Mouse (Mus musculus): Measurements from ENCODE around the gene Bicdl2. TPM values are rescaled to one million over a fixed set of nuclear protein-coding genes. Genes with fewer than 3 reads are reported as not detected.

Gene Bicdl2
- polyA plus RNA-seq (2012; rRNA removed), result 0.03 TPM in 1 of 2 replicates, not detected in the other

DNA sequence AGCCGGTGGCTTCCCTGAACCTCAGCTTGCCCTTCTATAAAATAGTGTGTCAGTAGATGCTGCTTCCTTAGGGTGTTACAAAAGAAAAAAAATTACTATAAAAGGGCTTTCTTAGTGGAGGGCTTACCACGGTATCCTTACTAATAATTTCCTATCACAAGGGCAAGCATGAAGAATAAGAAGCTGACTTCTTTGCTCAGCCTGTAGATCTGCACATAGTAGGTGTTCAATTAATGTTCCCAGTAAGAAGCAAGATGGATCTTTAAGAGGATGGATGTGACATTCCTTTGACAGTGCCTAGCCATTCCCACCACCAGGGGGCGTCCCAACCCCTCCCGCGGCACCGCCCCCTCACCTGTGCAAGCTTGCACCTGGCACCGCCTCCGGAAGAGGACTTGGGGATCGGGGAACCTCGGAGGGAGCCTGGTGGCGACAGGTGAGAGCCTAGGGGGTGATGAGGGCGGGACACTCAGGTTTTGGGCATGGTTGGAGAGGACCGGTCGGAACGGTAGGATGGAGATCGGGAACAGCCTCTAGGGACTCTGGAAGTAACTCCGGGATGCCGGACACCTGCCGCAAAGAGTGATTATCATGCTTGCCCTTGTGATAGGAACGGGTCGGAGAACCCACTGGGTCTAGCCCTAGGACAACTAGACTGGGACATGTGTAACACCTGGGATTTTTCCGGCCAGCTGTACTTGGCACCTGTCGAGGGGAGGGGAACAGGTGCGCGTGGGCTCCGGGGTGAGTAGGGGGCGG lies at the start of gene Bicdl2:
Gene Bicdl2, plus strand, starts transcription at position 390 of the 759 bp plus-strand sequence.

DNA sequence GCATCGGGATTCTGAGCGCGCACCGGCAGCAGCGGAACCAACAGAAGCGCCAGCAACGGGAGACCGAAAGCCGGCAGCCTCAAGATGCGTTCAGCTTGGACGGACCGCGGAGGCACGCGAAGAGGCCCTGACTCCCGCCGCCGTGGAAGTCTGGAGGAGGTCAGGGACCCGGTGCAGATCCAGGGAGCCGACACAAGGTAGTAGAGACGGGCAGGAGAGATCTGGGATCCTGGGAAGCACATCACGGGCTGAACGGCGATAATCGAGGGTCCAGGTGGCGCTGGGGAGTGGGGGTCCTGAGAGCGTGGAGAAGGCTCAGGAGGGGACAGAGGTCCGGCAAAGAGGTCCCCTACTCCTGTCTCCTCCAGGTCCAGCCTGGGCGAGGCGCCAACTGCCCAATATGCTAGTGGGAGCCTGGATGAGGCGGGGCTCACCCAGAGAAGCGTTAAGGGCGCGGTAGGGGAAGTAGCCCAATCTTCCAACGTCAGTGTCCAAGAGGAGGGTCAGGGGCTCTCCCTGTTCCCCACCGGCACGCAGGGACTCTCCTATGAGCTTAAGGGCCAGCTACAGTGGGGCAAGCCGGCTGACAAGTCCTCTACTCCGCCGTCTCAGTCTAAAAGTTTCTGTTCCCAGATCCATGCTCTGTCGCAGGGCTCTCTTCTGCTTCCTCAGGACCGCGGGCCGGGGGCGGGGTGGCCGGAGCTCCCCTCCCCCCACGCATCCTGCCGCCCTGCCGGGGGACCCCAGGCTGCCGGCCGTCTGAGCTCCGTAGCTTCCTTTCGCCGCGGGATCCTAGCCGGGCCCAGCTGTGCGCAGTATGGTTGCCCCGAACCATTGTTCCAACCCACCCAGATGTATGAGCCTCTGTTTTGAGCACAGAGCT lies 15.5 kb upstream of the Bicdl2 start, which contains the start of gene Mmp25:
Gene Mmp25, minus strand, starts transcription at position 665 of the 883 bp plus-strand sequence.

DNA sequence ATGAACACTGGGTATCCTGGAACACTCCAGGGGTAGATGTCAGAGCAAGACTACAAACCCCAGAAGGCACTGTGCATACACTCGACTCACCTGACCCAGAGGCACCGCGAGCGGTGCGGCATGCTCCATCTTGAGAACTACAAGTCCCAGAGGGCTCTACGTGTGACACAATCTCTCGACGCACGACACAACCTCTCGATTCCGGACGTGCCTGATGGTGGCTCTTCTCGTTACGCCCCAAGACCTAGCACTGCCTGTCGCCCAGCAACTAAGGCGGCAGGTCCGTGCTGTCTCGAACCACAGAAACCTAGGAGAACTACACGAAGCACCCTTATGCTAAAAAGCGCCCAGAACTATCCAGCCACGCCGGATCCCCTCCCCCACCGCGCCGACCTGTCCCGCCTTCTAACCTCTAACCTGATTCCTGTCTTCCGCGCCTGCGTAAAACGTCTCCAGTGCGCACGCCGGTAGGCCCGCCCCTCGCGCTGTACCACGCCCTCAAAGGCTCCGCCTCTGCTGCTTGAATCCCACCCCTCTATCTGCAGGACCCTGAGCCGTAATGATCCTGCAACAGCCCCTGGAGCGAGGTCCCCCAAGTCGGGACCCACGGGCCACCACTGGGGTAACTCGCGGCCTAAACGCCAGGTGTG lies 13.2 kb downstream of the Bicdl2 start, which contains the start of the genes Hcfc1r1 and Thoc6:
Gene Hcfc1r1, plus strand, starts transcription at position 173 of the 650 bp plus-strand sequence.
Gene Thoc6, minus strand, starts transcription at position 459 of the 650 bp plus-strand sequence.

DNA sequence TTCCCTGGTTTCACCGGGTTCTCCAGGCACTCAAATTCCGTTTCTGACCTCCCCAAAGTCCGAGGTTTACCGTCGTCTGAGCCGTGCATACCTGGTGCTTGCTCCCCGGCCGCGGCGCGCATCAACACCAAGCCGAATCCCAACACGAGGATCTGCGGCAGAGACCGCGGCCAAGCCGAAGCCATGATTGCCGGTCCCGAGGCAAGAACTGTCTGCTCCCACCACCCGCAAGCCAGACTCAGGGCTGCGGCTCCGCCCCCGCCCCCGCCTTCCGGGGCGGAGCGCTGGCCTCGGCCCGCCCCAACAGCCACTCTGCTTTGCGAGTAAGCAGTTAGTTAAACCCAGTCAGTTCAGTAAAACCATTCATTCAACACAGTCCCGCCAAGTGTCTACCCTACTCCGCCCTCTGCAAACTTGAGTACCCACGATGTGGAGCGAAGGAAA lies 17.0 kb downstream of the Bicdl2 start, which contains the start of gene Tnfrsf12a:
Gene Tnfrsf12a, minus strand, starts transcription at position 233 of the 444 bp plus-strand sequence.

DNA sequence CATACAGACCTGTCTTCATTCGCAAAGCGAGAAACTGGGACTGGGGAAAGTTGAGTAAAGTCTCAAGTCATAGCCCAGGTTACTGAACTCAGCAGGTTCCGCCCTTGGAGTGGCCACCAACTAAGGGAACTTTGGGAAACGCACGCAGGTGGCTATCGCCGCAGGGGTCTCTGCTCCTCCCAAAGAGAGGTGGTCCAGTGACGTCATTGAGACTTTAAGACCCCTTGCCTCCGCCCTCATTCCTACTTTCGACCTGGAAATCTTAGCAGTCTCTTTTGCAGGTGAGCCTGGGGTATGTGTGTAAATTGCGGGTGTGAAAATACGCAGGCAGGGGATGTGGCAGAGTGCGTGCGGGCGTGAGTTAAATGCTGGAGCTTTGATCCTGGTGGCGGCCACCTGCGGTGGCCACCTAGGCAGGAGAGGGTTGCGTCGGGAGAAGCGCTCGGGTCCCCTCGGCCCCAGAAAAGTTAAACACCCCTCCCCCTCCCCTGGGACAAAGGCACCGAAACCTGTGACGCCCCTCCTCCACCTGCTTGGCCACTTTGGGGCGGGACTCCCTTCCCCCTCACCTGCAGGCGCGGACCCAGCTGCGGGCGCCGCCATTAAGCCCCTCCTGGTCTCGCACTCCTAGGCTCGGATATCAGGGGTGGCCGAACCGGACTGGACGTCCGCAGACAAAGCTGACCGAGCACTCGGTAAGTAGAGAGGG lies 19.0 kb downstream of the Bicdl2 start, which contains the start of gene Cldn6:
Gene Cldn6, plus strand, starts transcription at position 123 of the 709 bp plus-strand sequence.

GRCm38 (mm10) chr17:23683856-23684672 lies 23.8 kb downstream of the Bicdl2 start, which contains the start of gene Cldn9:
Gene Cldn9 (minus strand): TSS chr17:23684026.

Other genes with a start within 250 kb of the Bicdl2 start
- not detected in 2 replicates for gene Vmn2r117, start 180.8 kb upstream of the Bicdl2 start, polyA plus RNA-seq (2012; rRNA removed)
- gene Zfp213, start 96.3 kb upstream of the Bicdl2 start, polyA plus RNA-seq (2012; rRNA removed), result 3.0 and 3.8 TPM in 2 replicates
- gene Zfp13, start 61.0 kb upstream of the Bicdl2 start, polyA plus RNA-seq (2012; rRNA removed), result 1.7 TPM in 2 replicates
- gene Zscan10, start 59.6 kb upstream of the Bicdl2 start, polyA plus RNA-seq (2012; rRNA removed), result 0.03 TPM in 1 of 2 replicates, not detected in the other
- 0.10 and 0.12 TPM in 2 replicates for gene Mmp25, start 15.2 kb upstream of the Bicdl2 start, polyA plus RNA-seq (2012; rRNA removed)
- gene Hcfc1r1, start 13.1 kb downstream of the Bicdl2 start, polyA plus RNA-seq (2012; rRNA removed), result 11.5 and 12.4 TPM in 2 replicates
- gene Thoc6, start 13.4 kb downstream of the Bicdl2 start, polyA plus RNA-seq (2012; rRNA removed), result 16.5 and 18.5 TPM in 2 replicates
- gene Tnfrsf12a, start 17.0 kb downstream of the Bicdl2 start, polyA plus RNA-seq (2012; rRNA removed), result 1.6 and 1.8 TPM in 2 replicates
- 0.38 and 0.81 TPM in 2 replicates for gene Cldn6, start 18.7 kb downstream of the Bicdl2 start, polyA plus RNA-seq (2012; rRNA removed)
- not detected in 2 replicates for gene Cldn9, start 23.5 kb downstream of the Bicdl2 start, polyA plus RNA-seq (2012; rRNA removed)
- 0.02 and 0.03 TPM in 2 replicates for gene 1520401A03Rik, start 62.3 kb downstream of the Bicdl2 start, polyA plus RNA-seq (2012; rRNA removed)
- 24.8 and 29.8 TPM in 2 replicates for gene Pkmyt1, start 65.8 kb downstream of the Bicdl2 start, polyA plus RNA-seq (2012; rRNA removed)
- 3.6 and 3.8 TPM in 2 replicates for gene Paqr4, start 80.4 kb downstream of the Bicdl2 start, polyA plus RNA-seq (2012; rRNA removed)
- 0.07 TPM in 1 of 2 replicates, not detected in the other for gene Kremen2, start 85.3 kb downstream of the Bicdl2 start, polyA plus RNA-seq (2012; rRNA removed)
- gene Flywch1, start 111.1 kb downstream of the Bicdl2 start, polyA plus RNA-seq (2012; rRNA removed), result 3.9 and 4.2 TPM in 2 replicates
- 0.78 and 0.93 TPM in 2 replicates for gene Flywch2, start 125.6 kb downstream of the Bicdl2 start, polyA plus RNA-seq (2012; rRNA removed)
- 104 and 131 TPM in 2 replicates for gene Srrm2, start 130.0 kb downstream of the Bicdl2 start, polyA plus RNA-seq (2012; rRNA removed)
- gene Elob, start 168.6 kb downstream of the Bicdl2 start, polyA plus RNA-seq (2012; rRNA removed), result 283 and 297 TPM in 2 replicates
- not detected in 2 replicates for gene Prss33, start 175.6 kb downstream of the Bicdl2 start, polyA plus RNA-seq (2012; rRNA removed)
- gene Prss32, start 183.3 kb downstream of the Bicdl2 start, polyA plus RNA-seq (2012; rRNA removed), result not detected in 2 replicates
- 0.11 and 0.14 TPM in 2 replicates for gene Prss41, start 183.7 kb downstream of the Bicdl2 start, polyA plus RNA-seq (2012; rRNA removed)
- gene Prss21, start 207.6 kb downstream of the Bicdl2 start, polyA plus RNA-seq (2012; rRNA removed), result not detected in 2 replicates
- not detected in 2 replicates for gene Dcpp1, start 220.4 kb downstream of the Bicdl2 start, polyA plus RNA-seq (2012; rRNA removed)
- gene Dcpp2, start 220.4 kb downstream of the Bicdl2 start, polyA plus RNA-seq (2012; rRNA removed), result not detected in 2 replicates